Mouse (Mus musculus) retina, postnatal 1 day (tissue): ENCODE measurements around the gene Prrg2.
"Not testable (repeated sequence)": the region's sequence is repeated elsewhere in the genome, so short reads cannot be mapped to it uniquely, and the experiment has no call there.

Experiments
- DNase-seq: peaks from one replicate; pipeline ENCODE4 v3.0.0-alpha.2; 2012

Gene Prrg2

DNA sequence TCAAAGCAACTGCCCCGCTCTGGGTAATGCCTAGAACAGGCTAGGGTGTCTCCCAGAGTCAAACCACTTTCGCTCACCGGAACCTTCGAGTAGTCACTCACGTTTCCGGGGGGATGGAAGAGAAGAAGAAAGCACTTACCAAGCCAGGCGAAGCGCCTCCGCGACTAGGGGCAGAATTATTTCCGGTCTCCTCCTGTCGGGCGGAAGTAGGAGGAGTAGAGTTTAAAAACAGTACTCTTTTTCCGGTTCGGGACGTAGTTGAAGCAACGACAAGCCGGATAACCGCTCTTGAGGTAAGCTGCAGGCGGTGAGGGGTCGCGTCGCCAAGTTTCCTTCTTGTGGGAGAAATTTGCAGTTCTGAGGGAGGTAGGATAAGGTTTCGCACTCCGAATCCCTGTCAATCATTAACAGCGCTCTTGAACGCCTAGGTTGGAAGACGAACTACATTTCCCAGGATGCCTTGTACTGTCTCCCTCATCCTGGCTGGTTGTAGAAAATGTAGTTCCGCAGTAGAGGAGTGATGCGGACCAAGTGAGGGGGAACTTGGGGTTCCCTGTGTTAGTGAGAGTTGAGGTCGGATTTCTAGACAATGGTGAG, at the start of gene Prrg2, which contains the start of gene Nosip:
Gene Prrg2 (minus strand): TSS at position 439 of the 597 bp plus-strand sequence.
Gene Nosip (plus strand): TSS at position 191 of the 597 bp plus-strand sequence.
- peak; percentile 99 for DNase-seq

DNA sequence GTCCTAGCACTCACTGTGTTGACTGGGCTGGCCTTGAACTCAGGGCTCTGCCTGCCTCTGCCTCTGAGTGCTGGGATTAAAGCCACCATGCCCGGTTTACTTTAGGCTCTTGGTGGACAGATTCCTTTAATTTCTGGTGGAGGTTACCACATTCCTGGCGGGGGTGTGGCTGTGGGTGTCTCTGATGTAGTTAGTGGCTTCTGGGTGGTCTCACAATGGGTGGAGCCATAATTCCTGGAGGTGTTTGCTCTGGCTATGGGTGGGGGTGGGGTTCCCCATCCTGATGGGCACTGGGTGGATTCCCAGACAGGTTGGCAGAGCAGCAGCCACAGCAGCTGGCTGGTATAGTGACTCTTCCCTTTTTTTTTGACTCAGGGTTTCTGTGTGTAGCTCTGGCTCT, 49.5 kb upstream of the Prrg2 start:
- no peak for DNase-seq

DNA sequence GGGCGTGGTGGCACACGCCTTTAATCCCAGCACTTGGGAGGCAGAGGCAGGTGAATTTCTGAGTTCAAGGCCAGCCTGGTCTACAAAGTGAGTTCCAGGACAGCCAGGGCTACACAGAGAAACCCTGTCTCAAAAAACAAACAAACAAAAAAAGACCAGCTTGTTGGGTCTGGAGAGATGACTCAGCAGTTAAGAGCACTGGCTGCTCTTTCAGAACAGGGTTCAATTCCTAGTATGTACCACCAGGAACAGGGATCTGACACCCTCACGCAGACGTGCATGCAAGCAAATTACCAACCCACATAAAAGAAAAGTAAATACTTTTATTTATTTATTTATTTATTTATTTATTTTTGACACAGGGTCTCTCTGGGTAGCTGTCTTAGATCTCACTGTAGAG, 47.6 kb upstream of the Prrg2 start:
- DNase-seq, result not testable (repeated sequence)

DNA sequence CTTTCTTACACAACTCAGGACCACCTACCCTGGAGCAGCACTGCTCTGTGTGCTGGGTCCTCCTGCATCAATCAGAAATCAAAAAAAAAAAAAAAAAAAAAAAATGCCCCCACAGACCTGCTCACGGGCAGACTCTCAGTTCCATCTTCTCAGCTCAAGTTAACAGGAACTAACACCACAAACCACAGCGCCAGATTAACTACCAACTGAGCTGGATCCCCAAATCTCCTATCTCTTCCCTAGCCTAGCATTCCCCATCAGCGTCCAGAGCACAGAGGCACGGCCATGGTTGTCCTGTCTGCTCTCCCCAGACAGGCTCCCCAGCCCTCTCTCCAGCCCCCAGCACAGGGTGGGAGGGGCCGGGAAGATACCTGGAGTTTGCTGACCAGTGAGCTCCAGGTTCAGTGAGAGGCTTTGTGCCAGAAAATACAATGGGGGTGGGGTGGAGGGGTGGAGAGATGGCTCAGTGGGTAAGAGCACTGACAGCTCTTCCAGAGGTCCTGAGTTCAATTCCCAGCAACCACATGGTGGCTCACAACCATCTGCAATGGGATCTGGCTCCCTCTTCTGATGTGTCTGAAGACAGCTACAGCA, 44.7 kb upstream of the Prrg2 start:
- no peak for DNase-seq

DNA sequence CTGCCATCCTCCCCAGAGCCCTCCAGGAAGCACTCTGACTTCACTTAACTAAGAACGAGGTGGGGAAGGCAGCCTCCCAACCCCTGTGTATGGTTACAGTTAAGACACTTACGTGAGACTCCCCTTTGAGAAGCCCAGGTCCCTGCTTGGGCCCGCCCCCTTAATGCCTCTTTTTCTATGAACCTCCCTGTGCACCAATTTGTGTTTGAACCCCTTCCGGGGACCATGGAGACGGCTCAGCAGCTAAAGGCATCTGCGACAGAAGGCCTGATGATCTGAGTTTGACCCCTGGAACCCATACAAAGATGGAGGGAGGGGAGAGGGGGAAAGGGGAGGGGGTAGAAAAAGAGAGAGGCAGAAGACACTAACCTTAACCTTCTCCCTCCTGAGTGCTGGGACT, 44.0 kb upstream of the Prrg2 start:
- no peak for DNase-seq

DNA sequence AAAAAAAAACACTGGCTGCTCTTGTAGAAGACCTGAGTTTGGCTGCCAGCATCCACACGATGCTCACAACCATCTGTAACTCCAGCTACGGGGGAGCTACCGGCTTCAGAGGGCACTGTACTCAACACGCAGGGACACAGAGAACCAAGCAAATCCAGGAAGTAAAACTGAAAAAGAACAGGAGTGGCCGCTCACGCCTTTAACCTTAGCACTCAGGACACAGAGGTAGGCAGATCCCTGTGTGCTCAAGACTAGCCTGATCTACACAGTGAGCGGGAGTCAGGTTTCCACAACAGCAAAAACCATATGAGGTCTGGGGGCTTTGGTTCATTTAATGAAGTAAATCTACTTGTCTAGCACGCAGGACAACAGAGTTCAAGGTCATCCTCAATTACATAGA, 43.0 kb upstream of the Prrg2 start:
- no peak for DNase-seq

DNA sequence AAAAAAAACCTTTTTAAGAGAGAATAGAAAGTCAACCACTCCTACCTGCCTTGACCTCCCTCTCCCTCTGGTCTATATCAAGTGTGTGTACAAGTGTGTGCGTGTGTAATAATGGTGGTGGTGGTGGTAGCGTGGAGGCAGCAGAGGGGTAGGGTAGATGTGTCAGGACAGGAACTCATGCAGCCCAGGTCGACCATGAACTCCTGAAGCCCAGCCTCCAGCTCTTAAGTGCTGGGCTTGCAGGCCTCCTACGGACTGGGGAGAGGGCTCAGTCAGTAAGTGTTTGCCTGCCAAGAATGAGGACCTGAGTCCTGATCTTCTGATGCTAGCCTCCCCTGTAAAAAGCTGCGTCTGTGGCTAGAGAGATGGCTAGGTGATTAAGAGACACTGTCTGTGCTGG, 42.5 kb upstream of the Prrg2 start:
- DNase-seq, result no peak

DNA sequence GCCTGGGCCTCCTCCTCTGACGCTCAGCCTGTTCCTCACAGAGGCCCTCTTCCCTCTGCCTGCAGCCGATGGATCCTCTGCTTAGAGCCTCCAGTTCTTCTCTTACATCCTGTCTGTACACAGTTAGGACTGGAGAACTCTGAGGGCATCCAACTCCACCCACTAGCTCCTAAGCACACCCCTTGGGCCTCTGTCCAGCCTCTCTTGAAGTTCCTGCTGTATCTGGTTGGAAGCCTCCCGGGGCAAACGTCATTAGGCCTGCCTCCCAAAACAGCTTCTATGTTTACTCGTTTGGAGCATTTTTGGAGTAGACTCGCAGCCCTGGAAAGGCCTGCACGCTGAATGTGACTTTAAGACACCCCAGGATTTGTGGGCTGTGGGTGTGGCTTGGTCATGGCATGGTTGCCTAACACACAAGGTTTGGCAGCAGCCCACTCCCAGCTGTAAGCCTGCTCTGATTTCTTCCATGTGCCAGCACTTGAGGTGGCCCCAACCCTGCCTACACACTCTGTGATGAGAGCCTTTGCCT, 41.2 kb upstream of the Prrg2 start, which contains the start of gene Fcgrt:
Gene Fcgrt (minus strand): TSS at position 200 of the 529 bp plus-strand sequence.
- no peak for DNase-seq

DNA sequence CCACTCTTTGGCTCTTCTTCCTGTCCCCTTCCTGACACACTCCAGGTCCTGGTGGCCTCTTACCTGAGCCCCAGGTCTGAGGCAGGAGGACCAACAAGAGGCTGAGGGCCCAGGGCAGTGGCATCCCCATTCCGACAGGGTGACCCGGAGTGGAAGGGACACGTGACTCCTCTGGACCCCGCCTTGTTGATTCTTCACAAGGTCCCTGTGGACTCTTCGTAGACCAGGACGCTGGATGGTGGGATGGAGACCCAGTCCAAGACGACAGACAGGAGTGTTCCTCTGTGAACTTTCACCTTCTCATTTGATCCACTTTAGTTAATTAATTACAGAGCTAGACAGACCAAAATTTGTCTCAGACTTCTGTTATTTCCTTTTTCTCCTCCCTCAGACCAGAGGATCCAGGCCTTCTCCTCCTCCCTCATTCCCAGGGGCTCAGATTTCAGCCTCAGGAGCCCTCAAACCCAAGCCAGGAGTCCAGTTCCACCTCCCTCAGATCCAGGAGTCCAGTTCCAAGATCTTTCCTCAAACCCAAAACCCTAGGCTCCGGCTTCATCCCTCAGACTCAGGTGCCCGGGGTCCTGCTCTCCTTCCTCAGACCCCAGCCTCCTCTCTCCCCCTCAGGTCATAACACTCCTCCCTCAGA, 40.6 kb upstream of the Prrg2 start:
- DNase-seq, result no peak

DNA sequence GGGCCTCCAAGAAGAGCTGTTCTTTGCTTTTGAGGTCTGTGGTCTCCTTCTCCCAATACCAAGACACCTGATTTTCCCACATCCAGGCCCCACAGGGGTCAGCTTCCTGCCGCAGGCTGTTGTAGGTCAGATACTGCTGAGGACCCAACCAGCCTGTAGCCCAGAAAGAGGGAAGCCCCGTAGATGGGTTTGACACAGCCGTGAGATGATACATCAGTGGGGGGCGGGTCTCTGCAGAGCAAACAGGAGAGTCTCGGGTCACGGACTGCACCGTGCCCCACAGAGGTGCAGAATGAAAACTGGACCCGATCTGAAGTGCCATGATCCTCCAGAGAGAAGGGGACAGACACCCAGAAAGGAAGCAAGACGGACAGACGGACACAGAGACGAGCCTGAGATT, 40.0 kb upstream of the Prrg2 start:
- DNase-seq, result no peak

DNA sequence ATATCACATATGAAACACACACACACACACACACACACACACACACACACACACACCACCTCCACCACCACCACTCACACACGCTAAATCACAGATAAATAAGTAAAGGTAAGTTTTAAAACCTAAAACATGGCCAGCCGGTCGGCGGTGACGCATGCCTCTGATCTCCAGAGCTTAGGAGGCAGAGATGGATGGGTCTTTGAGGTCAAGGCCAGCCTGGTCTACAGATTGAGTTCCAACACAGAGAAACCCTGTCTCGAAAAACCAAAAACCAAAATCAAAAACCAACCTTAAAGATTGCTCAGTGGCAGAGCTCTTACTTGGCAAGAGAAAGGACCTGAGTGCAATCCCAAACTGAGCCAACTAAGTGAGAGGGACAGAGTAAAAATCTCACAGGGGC, 37.6 kb upstream of the Prrg2 start:
- DNase-seq, result no peak

DNA sequence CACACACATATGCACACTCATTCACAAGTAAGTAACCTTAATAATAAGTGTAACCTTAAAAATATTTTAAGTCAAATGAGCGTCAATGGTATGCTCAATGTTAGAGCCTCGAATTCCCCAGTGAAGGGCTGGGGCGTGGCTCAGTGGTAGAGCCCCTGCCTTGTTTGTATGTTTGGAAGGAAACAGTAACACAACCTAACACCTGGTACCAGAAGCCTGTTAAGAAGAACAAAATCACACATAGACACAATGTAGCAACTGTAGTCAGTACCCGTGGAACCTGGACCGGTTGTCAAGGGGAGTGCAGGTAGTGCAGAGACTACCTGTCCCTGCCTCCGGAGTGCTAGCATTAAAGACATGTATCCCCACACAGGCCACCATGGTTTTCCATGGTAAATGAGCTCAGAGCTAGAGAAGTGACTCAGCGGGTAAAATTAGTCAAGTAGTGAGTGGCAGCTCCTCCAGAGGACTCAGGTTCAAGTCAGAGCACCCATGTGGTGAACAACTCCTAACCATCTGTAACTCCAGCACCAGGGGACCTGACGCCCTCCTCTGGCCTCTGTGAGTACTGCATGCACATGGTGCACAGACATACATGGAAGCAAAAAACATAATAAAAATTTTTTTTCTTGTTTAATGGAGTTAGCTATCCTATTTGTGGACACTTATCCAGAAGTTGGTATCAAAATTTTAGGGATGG, 36.2 kb upstream of the Prrg2 start:
- no peak for DNase-seq

DNA sequence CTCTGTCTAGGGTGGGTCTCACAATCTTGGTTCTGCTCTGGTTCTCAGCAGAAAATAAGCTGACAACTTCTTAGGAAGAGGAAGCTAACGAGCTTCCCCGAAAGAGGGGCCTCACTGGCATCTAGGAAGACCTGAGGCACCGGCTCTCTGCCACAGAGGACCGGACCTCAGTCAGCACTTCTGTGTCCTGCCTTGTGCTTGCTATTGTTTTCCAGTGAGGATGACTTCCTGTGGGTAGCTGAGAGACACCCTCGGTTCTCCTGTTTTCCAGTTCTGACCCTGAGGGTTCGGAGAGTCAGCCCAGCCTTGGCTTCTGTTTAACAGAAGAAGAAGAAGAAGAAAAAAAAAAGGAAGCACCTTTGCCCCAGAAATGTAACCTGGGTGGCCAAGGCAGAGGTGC, 35.0 kb upstream of the Prrg2 start:
- DNase-seq, result no peak

DNA sequence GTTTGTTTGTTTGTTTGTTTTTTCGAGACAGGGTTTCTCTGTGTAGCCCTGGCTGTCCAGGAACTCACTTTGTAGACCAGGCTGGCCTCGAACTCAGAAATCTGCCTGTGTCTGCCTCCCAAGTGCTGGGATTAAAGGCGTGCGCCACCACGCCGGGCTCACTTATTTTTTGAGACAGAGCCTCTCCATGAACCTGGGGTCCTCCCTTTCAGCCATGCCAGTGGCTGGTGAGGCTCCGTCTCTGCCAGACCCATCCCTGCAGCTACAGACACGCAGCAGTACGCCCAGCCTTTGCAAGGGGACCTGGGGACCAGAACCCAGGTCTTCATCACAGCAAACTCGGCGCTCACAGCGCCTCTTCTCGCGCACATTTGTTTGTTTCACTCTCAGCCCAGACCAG, 33.5 kb upstream of the Prrg2 start:
- not testable (repeated sequence) for DNase-seq

DNA sequence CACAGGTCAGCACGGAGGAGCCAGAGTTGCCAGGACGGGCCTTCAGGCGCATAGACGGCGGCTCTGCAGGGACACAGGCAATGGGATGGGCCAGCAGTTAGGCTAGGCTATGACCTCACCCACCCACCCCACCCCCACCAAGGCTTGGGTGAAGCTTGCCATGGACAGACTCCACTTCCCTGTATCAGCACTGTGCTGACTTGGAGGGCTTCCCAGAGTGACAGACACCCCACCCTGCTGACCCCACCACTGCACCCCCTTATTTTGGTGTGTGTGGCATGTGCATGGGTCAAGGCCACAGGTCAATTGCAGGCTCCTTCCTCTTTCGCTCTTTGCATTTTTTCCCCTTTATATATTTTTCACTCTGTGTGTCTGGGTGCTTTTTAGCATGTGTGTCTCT, 32.9 kb upstream of the Prrg2 start:
- no peak for DNase-seq

DNA sequence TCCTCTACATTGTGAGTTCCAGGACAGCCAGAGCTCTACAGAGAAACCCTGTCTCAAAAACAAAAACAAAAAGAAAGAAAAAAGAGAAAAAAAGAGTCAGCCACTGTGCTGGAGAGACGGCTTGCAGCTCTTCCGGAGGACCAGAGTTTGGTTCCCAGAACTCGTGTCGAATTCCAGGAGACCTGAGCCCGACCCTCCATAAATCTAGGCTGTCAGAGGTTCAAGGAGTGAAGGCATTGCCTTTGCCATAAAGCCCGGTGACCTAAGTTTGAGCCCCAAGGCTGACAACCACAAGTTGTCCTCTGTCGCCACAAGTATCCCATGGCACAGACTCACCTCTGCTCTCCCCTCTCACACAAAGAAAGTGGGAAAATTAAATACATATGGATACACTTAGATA, 31.6 kb upstream of the Prrg2 start:
- DNase-seq, result no peak

DNA sequence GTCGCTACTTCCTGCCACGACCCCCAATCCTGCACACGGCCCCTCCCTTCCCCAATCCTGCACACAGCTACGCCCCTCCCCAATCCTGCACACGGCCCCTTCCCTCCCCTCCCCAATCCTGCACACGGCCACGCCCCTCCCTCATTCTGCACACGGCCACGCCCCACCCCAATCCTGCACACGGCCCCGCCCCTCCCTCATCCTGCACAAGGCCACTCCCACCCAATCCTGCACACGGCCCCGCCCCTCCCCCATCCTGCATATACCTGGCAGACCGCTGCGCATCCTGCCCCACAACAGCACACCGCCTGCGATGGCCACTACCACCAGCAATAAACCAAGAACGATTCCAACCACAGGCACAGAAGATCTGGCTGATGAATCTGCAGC, 31.0 kb upstream of the Prrg2 start:
- no peak for DNase-seq

DNA sequence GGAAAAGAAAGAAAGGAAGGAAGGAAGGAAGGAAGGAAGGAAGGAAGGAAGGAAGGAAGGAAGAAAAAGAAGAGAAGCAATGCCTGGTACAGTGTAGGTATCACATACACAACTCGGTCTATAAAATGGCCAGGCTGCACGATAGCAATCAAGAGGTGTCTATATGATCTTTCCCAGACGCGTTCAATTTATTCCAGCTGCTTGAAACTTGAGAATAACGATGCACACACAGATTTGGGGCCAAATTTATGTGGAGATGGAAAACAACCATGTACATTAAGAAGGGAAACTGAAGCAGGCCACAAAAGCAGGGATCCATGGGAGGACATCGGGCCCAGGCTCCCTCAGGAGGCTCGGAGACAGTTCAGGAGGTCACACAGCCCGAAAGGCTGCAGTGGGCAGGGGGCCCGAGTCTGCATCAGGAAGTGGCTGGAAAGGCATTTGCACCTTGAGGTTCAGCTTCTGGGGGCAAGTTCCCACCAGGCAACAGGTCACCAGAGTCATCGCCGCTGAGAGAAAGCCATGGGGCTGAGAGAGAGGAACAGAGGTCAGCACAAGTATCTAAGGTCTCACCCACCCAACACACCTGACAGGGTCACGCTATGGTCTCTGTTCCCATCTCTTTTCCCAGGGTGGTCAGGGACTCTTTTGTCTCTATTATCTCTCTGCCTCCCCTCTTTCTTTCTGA, 30.5 kb upstream of the Prrg2 start:
- DNase-seq, result no peak

DNA sequence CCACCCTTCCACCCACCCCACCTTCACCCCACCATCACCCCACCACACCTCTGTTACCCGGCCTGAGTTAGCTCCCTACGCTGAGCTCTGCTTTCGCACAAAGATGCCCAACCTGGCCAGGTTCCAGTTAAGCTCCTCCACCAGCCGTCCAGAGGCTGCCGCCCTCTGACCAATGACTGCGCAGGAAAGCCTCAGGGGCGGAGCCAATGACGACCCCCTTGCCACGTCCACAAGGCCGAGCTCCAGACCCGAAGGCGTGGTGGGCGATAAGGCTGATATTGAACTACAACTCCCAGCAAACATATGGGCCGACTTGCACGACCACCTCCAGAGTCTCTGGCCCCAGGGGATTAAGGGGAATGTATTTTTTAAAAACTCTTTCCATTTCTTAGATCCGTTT, 29.6 kb upstream of the Prrg2 start, which contains the start of gene Rcn3:
Gene Rcn3 (minus strand): TSS at position 174 of the 400 bp plus-strand sequence.
- DNase-seq, result peak; percentile 96

DNA sequence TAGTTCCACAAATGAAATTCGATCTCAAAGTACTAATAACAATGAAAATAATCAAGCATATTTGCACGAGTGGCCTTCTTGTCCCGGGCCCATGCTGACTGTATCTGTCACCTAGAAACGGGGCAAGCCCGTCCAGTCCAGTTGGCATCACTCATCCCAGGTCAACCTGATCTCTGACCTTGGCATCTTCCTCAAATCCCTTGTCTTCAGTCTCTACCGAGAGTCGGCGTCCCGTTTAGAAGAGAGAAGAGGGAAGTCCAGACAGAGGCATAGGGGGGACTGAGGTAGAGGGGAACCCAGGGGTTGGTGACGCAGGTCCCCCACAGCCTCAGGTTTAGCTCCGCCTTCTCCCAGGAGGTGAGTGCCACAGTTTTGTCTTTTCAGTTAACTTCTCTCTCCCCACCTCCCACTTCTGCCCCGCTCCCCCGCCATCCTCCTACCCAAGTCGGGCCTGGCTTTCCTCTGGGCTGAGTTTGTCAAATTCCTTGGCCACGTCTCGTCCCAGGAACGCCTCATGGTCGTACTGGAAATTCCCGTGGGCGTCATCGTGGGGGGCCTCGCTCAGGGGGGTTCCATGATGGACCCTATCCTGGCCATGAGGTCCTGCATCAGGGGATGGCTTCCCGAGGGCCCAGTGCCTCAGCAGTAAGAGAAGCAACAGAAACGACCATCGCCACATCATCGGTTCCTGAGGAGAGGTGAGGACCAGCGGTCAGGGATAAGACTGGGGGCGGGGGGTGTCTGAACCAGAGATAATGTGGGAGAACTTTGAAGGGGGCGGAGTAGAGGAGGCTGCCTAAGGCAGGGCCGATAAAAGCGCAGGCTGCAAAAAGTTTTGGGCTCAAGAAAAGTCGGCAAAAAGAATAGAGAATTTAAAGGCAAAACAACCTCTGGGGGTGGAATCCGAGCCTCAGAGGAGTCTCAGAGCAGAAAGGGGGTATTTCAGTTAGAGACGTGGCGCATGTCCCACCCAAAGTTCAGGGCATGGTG, 28.8 kb upstream of the Prrg2 start:
- DNase-seq, result peak; percentile 22

DNA sequence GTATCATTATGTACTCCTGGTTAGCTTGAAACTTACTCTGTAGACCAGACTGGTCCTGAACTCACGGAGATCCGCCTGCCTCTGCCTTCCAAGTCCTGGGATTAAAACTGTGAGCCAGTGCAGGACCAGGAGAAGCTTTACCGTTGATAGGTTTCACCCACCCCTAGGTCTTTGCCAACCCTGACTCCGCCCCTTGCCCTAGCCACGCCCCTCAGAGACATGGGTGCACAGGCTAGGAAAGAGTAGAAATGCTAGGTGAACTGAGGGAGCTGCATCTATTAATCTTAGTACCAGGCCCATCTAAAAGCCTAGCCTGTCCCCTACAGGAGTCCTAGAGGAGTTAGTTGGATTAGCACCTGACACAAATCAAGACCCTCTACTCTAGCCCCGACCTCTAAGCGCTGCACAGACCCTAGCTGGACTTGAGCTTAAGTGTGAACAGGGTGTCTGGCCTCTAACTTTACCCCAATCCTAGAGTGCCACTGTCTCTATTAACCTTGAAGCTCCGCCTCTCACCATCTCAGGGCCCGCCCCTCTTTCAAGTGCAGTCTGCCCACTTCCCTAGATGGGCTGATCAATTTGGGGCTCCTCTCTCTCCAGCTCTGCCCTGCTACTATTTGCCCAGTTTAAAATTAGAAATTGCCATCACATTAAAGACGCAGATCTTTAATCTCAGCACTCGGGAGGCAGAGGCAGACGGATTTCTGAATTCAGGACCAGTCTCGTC, 27.9 kb upstream of the Prrg2 start:
- DNase-seq, result no peak
